Mouse (Mus musculus): ENCODE measurements around the gene Tmem167.
A peak's percentile ranks its signal among the peaks of the same experiment; 100 is the strongest.

Tmem167 gene

DNA sequence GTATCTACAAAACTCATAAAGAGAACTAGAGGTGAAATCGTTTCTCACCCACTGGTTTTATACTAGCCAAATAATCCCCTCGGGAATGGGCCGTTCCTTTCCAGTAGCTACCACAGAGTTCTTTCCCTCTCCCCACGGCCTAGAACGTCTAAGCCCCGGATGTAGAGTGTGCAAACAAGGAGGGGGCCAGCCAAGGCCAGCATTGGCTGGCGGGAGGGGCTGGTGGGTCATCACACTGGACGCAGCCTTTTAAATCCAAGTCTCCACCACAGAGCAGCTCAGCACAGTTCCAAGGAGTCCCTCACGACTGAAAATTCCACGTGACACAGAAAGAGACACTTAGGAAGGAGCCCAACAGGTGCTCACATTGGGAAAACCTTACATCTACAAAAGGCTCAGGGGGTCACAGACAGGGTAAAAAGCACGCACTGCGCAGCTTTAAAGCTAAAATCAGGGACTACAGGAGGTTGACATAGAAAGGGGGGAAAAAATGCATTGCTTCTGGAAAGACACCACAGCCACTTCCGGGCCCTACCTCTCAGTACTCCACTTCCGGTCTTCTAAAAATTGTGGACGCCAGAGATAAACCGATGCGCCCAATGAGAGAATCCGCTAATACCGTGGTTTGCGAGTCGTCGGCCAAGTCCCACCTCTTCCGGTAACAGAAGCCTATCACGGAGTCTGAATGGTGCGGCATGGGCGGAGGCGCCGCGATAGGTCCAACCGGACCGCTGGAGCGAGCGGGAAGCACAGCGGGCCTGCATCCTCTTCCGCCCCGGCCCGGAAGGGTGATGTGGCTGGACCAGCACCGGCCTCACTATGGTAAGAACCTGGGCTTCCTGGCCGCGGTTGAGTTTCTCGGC is at the start of gene Tmem167, which contains the start of gene Xrcc4:
TSS of gene Tmem167 (plus strand) at position 162 of the 863 bp plus-strand sequence.
TSS of gene Xrcc4 (minus strand) at position 647 of the 863 bp plus-strand sequence.
- DNase-seq, result peak; percentile 98

DNA sequence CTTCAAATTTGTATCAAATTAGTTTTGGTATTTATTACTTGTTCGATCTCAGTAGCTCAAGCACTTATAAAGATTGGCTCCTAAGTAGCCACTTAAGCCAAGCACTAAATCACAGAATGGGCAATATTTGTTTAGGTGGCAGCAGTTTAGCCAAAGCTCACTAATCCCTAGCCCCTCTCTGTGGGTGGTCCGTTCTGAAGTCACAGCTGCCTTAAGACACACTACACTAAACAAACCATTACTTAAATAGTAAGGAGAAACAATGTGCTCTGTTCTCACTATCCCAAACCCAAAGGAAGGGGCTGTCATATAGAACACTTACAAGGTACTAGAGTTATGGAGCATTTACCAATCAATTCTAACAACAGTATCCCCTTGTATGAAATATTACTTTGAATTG is 49.3 kb upstream of the Tmem167 start:
- no peak for DNase-seq

DNA sequence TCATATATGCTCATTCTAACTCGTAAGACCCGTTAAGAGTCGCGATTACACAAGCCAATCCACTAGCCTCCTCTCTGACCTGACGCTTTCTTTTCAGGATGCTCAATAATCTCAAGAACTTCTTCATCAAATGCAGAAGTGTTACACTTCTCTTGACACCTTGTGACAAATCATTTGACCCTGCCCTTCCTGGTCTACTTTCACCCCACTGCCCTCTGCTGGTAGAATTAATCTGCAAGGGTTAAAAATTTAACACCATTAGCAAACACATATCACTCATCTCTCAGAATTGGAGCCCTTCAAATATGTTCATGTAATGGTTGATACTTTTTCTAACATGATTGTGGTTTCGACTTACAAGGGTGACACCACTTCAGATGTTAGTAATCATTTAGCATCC is 37.2 kb upstream of the Tmem167 start:
- no peak for DNase-seq

DNA sequence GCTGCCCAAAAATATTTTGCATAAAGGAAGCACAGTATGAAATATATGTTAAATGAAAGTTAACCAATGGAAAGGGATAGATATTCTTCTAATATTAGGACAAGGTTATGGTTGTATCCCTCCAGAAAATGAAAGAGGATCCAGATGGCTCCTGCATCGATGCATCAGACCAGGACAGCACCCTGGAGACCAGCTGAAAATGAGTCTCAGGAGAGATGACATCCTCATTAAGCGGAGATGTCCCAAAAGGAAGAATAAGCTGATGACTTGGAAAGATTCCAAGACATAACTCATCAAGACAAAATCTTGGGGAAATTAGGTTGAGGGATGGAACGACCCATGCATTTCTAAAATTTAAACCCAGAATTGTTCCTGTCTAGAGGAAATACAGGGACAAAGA is 36.5 kb upstream of the Tmem167 start:
- no peak for DNase-seq

DNA sequence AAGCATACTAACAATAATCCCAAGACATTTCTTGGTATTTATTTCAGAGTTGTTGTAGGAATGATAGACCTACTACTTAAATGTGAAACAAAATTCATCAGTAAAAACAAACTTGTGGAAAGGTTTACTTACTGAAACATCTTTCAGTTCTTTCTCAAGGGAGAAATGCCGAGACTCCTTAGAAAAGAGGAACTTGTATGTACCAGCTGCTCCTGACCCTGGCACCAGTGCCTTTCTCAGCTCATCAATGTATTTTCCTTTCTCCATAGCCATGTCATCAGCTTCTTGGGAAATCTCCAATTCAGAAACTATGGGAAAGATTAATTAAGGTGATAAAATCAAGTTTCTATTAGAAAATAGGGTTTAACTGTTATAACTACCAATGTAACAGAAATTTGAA is 27.0 kb upstream of the Tmem167 start:
- no peak for DNase-seq

DNA sequence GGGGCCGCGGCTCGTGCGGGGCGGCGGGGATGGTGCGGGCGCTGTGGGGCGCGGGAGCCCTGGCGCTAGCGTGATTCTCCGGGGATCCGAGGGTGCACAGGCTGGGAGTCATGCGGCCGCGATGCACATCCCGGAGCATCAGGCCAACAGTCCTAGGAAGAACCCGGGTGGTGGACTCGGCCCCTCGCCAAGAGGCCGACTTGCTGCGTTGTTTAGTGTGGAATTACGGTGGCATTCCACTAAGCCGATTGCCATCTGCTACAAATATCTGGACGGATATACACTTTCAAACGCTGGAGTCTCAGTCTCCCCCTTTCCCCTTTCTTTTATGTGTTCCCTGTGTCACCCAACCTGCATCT is 881 bp downstream of the Tmem167 start:
- no peak for DNase-seq

DNA sequence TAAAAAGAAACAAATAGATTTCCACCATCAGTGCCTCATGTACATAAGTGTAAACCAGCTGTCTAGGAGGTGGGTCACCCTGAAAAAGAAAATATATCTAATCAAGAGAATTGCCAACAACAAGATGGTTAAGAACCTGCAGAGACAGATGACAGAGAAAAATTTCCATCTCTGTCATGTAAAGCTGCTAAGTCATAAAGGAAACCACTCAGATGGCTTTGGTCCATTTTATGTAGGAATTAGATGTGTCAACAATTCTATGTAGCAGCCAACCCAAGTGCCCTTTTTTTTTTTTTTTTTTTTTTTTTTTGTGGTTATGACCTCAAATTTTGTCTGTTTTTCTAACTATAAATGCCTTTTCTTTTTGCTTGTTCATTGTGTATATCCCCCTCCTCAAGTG is 12.6 kb downstream of the Tmem167 start:
- no peak for DNase-seq

DNA sequence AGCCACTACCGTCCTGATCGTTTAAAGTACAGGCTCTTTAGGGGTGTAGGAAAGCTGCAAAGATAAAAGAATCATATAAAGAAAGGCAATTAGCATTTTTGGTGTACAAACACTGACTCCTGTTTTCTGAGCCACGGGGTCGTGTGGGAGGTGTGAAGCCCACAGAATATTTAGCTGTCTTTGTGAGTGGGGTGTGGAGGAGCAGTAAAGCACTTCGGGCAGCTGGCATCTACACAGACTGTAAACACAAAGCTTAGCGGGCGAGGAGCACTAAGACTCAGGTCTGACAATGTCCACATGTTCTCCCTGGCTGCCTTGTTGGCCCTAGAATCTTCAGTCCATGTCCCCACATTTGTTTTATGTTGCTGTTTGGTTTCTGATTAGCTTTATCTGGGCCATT is 17.2 kb downstream of the Tmem167 start:
- no peak for DNase-seq

DNA sequence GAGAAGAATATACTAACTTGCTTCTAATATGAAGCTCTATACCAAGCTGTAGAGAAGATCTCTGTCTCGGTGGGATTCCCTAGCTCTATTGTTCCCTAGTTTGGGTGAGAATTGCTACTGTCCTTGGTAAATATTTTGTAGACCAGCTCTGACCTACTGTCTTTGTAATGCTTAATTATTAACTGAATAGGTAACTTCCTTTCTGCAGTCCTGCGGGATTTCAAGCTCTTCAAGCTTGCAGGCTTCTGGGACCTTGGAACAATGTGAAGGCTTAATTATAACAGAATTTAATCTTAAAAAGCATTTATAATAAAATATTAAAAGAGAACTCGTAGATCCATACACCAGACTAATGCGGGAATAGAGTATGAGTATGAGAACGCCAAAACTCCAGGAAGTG is 19.8 kb downstream of the Tmem167 start:
- DNase-seq, result peak; percentile 8

DNA sequence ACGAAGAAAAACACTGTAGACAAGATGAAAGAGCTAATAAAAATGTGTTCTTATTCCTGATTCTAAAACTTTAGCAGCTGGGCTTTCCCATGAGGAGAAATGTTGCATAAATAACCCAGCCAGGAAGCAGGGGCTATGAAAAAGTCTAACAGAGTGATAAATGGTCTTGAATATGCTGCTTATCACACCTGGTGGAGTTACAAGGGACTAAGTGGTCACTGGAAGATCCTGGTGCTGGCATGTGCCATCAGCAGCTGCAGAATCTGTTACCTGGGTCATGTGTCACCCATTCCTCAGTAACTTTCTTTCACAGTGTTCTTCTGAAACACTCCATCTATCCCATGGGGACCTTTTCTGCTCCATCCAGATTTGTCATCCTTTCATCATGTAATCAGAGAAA is 22.8 kb downstream of the Tmem167 start:
- no peak for DNase-seq

DNA sequence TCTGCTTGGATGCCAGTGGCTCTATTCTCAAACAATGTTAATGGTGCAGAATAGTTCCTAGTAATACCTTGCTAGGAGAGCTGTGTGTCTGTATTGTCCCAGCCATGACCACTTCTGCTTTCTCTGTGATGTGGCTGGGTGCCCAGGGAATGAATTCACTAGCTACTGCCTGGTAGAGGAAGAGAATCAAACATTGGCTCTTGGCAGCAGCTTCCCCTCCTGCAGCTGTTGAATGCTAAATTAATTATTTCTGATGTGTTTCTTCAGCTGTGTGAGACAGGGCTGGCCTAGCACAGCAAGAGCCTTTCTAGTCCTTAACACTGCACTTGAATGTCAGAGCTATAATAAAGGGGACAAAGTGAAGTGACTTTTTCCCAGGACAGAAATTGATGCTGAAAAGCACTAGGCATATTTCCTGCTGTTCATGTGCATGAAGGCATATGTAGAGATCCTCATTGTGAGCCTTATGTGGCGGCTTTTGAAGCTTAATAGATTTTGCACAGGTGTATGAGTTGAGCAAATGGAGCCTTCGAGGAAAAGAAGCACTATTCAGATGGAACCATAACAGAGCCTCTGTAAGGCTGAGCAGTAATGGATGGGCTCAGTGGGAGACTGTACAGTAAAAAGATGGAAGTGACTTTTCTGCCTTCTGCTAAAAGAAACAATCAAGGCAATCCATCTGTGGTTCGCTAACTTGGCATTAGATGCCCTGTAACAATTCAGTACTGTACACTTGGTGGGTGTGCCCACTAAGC is 47.4 kb downstream of the Tmem167 start:
- peak; percentile 19 for DNase-seq

DNA sequence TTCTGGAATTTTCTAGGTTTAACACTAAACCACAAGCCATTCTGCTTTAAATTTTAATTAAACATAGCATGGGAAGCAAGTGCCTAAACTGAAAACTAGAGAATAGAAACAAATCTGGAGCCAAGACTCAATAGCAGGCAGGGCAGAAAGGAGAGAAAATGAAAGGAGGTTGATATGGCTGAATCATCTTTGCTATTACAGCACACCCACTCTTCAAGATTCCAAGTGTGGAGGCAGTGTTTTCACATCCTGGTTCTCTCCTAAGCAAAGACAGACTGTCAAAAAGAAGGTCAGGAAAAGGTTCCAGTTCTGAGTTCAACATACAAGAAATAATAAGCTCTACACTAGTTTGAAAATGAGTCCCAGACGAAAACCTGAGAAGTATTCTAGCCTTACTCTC is 52.8 kb downstream of the Tmem167 start:
- no peak for DNase-seq

DNA sequence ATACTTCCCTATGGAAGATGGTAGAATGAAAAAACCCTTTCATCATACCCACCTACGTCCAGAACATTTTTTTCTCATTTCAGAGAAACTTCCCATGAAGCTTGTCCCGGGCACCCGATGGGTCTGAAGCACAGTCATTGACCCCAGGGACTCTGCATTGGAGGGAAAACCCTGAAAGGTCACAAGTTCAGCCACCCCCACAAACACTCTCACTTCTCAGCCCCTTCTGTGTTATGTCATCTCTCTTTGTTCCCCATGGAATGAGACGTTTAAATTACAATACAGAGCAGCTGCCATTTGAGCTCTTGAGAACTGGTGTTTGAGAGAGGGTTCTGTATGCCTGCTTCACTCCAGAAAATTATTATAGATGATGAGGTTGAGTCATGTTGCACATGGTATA is 54.3 kb downstream of the Tmem167 start:
- no peak for DNase-seq

DNA sequence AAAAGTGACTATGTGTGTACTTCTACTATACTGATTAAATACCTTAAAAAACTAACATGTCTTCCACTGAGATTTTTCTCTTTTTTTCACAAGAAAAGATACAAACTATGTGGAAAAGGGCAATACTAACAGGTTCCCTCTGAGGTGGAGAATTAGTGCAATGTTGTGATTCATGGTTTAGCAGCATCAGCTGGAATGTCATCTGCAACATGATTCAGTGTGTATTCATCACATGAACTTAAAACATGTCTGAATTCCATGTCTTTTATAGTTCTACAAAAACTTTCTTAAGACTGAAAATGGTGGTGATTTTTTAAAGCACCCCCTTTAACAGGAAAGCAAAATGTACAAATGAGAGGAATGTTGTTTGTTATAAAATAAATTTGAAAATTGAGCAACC is 63.0 kb downstream of the Tmem167 start:
- DNase-seq, result no peak

DNA sequence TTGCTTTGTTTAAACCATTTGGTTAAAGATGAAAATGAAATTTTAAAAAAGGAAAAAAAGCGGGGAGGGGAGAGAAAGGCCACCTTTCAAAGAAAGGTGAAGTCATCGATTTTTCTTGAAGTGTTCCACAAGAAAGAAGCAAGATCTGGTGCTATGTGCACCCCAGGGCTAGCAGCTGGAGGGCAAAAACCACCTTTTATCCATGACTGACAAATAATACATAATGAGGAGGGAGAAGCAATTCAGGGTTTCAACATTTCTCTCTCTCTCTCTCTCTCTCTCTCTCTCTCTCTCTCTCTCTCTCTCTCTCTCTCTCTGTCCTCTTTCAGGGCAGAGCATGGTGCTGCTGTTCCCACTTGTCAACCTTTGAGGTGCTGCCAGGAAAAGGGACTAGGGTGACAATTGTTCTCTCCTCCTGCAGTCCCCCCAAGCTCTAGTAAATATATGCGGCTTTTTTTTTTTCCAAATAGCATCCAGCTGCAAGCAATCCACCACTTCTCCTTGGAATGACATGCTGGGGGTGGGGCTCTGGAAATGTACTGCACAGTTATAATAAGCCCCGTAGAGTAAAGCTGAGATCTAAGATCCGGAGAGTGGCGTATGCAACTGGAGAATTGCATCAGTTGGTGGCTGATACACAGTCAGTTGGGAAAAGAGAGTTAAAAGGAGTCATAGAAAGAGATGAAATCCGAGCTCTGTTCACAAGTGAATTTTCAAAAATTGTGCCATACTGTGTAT is 63.8 kb downstream of the Tmem167 start:
- no peak for DNase-seq

DNA sequence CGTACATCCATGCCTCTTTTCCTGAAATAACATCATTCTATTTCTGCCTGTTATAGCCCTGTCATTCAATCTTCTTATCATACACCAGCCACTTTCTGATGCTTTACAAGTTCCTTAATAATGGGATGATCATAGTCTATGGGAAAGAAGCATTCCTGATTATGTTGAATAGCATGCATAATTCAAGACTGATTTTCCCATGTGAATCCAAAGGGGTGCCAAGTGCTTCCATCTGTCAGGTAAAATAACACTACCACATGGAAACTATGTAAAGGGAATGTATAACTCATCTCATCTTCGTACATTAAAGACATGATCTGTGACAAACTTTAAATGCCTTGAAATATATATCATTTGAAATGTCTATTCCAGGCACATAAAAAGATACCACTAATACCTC is 75.2 kb downstream of the Tmem167 start:
- no peak for DNase-seq

DNA sequence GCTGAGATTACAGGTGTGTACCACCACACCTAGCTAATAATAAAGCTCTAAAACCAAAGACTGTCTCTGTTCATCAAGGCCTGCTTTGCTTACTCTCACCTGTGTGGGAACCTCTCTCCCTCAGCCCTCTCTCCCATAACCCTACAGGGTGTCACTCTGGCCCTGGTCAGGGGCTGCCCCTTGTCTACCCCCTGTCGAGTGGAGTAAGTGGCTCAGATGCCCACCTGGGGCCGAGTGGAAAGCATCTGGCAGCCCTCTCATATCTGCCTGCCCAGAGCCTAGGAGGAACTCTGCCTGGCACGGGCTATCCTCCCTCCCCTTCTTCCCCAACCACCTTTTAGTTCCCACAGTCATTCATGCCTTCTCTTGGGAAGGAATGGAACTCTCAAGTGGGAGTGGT is 78.1 kb downstream of the Tmem167 start:
- DNase-seq, result no peak

DNA sequence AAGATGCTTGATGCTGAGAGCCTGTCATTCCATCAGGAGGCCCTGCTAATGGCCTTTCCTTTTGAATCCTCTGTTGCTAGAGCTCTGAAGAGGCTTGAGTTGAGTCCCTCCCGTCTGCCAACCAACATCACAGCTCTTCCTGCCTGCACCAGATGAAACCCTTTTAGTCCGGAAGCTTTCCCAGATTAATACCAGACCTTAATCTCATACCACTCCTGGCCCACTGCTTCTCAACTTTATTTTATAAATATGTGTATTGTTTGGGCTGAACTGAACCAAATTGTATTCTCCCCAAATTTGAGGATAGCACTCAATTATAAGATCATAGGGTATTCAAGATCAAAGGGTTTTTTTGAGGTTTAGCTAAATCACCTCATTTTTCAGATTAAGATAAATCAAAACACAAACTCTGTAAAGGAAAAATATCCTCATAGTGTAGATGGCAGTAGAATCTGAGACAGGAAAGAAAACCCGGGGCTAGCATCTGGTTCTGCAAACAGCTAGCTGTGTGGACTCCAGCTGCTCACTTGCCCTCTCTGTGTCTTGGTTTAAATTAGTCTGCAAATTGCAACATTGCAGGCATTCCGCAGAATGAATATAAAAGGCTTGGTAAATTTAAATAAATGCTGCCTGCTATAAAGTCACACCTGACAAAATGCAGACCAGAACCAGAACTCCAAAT is 81.3 kb downstream of the Tmem167 start:
- DNase-seq, result no peak

DNA sequence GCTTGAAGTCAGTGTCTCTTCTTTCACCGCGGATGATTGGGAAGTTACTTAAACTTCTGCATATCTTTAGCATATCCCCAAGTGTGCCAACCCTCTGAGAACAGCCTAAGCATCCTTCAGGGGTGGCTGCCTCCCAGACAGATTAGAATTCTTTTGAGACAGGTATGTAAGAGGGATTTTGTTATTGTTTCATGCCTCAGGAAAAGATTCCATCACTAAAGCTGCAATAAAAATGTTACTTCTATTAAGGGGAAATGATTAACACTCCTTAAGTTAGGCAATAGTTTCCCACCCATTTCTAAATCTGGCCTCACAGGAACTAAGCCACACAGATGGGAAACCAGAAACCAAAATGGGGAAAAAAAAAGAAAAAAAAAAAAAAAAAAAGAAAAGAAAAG is 81.9 kb downstream of the Tmem167 start:
- no peak for DNase-seq

DNA sequence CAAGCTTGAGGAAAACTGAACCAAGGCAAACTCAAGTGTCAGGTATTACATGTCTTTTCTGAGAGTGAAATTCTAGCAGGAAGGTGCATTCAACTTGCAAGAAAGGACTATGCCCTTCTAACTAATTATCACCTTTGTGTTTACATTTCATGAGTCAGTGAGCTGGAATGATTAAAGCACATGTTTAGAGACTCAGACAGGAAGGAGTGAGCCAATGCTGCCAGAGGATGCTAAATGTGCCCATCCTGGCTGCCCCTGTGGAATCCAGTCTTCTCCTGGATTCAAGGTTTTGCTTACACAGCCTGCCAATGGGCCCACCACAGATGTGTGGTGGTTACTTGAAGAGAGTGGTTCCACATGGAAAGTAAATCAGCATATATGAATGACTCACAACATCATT is 82.5 kb downstream of the Tmem167 start:
- DNase-seq, result peak; percentile 9

DNA sequence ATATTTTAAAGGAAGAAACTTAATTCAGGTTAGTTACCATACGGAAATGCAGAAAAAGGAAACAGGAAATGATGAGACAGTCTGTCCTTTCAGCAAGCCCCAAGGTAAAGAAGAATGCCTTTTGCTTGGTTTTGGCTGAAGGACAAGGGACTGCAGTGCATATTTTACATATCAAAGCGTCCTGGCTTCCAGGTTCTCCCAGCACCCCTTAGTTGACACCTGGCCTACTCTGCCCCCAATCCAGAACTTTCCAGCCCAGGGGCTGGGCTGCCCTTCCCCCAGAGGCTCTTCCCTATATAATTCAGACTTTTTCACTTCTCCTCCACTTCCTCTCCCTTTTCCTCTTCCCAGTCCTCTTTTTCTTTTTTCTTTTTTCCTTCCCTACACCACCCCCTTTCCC is 86.7 kb downstream of the Tmem167 start:
- DNase-seq, result no peak

DNA sequence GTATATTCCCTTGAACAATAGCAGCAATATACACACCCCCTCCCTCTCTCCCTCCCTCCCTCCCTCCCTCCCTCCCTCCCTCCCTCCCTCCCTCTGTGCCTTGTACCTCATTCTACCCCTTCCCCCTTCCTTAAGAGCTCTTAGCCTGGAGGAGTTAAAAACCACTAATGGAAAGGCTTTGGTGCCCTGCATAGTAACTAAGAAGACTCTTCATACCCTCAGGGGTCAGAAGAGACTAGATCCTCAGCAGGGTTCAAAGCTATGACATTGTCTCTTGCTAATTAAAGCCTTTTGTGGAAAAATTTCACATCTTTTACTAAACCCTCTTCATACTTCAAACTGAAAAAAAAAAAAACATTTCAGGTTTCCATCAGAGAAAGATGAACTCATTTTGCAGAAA is 93.3 kb downstream of the Tmem167 start:
- DNase-seq, result no peak

DNA sequence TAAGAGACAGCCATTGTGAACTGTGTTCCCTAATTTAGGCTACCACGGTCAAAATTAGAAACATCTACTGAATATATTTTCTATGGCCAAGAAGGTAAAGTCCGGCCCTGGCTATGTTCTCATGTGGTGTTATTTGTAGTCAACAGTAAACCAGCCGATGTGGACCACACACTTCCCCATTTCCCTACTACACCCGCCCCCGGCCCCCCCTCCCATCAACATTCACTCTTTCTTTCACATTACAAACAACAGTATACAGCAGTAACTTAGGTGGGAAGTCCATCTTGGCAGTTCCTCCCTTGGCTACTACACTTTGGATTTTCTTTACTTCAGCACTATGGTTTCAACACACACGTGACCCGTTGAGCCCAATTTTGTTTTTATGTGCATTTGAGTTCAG is 94.6 kb downstream of the Tmem167 start:
- DNase-seq, result no peak

Measured in kidney, postnatal 14 days (tissue).